Mouse (Mus musculus) erythroblast, embryonic 14.5 days (primary cell): ENCODE data around the gene Oxct2a. TPM values are rescaled to one million over a fixed set of nuclear protein-coding genes. Genes with fewer than 3 reads are reported as not detected.
"Not testable (repeated sequence)": the region's sequence is repeated elsewhere in the genome, so short reads cannot be mapped to it uniquely, and the experiment has no call there.

Source experiments
- H3K27me3 ChIP-seq: 2 replicates; pipeline ENCODE4 v1.6.1; 2012; ENCODE audit warnings: inconsistent platforms; ENCODE audit not compliant: control insufficient read depth
- H3K36me3 ChIP-seq: 2 replicates; pipeline ENCODE4 v1.6.1; 2012; ENCODE audit warnings: mild to moderate bottlenecking, inconsistent platforms; ENCODE audit not compliant: control insufficient read depth
- H3K4me1 ChIP-seq: 2 replicates; pipeline ENCODE4 v1.6.1; 2012; ENCODE audit warnings: inconsistent platforms; ENCODE audit not compliant: control insufficient read depth
- H3K4me3 ChIP-seq: replicated peaks from 2 replicates; pipeline ENCODE3; 2012; ENCODE audit warnings: moderate library complexity, mild to moderate bottlenecking, inconsistent platforms
- H3K9me3 ChIP-seq: 2 replicates; pipeline ENCODE4 v1.6.1; 2012; ENCODE audit warnings: low read length, inconsistent platforms, mixed read lengths; ENCODE audit not compliant: control insufficient read depth
- GATA1 ChIP-seq: IDR thresholded peaks from 2 replicates; pipeline ENCODE4 v1.6.1; 2012; ENCODE audit warnings: low read length, inconsistent platforms, mixed read lengths
- TAL1 ChIP-seq: IDR thresholded peaks from 3 replicates; pipeline ENCODE4 v1.6.1; 2012; ENCODE audit warnings: low read length, inconsistent platforms, mixed read lengths
- polyA plus RNA-seq: library from polyadenylated mRNA; stranded (reverse); fragments of >175 nt; gene quantifications from 2 replicates; pipeline ENCODE4 v1.2.3, GENCODE M21; 2012

Gene Oxct2a
- polyA plus RNA-seq, 1 experiment, result not detected

DNA sequence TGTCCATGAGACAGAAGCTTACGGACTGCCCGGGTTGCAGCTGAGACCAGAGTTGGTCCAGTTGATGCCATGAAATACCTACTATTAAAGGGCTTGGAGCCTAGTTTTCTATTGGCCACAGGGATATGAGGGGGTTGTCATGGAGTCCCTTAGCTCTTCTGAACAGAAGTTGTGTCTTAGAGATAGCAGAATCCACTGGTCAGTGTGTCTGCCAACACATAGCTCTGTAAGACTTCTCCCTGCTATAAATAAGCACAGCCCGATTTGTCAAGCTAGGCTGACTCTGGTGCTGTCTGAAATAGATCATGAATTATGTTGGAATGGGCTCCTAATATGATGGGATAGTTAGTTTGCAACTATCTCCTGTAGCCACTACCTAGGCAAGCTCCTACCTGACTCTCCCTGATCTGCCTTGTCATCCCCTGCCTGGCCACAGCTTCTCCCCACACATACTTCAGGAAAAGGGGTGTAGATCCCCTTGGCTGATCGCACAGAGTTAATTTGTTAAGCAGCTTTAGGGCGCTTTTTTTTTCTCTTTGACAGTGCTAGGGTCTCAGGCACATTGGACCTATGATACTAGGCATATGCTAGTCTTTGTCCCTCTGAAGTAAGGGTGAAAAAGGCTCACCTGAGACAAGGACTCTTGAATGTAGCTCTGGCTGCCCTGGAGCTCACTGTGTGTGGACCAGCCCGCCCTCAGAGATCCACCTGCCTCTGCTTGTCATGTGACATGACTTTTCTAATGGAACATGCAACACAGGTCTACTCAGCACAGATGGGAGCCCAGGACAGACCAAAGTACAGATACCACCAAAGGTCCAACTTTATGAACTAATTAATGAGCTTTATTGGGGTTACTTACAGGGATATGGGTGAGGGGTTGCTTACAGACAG lies 38.5 kb downstream of the Oxct2a start:
- no peaks in the 10 kb centered on the region; the same call in 1 of the 2 replicates for H3K27me3 ChIP-seq
- peaks cover 8% of the 10 kb centered on the region for H3K9me3 ChIP-seq
- peak overlapping the region; percentile 66 for H3K4me3 ChIP-seq
- no peak for TF ChIP-seq TAL1
- TF ChIP-seq GATA1, result no peak
- H3K4me1 ChIP-seq, result peaks cover 64% of the 10 kb centered on the region
- peaks cover 65% of the 10 kb centered on the region for H3K36me3 ChIP-seq

DNA sequence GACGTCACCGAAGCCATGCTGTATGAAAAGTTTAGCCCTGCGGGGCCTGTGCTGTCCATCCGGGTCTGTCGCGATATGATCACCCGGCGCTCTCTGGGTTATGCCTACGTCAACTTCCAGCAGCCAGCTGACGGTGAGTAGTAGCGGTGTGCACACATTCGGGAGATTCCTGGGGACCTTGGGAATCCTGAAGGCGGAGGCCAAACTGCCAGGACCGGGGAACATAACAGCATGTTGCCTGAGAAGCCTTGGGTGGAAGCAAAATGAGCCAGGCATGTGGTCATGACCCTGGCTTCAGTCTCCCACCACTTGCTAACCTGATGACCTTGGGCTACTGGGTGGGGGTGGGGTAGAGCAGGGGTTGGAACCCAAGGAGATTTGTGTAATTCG lies 39.8 kb downstream of the Oxct2a start:
- Histone ChIP-seq H3K36me3 (peaks cover 52% of the 10 kb centered on the region), H3K4me3 (peak overlapping the region; percentile 66), H3K4me1 (peaks cover 57% of the 10 kb centered on the region)
- not testable (repeated sequence) for H3K27me3 ChIP-seq, H3K9me3 ChIP-seq

DNA sequence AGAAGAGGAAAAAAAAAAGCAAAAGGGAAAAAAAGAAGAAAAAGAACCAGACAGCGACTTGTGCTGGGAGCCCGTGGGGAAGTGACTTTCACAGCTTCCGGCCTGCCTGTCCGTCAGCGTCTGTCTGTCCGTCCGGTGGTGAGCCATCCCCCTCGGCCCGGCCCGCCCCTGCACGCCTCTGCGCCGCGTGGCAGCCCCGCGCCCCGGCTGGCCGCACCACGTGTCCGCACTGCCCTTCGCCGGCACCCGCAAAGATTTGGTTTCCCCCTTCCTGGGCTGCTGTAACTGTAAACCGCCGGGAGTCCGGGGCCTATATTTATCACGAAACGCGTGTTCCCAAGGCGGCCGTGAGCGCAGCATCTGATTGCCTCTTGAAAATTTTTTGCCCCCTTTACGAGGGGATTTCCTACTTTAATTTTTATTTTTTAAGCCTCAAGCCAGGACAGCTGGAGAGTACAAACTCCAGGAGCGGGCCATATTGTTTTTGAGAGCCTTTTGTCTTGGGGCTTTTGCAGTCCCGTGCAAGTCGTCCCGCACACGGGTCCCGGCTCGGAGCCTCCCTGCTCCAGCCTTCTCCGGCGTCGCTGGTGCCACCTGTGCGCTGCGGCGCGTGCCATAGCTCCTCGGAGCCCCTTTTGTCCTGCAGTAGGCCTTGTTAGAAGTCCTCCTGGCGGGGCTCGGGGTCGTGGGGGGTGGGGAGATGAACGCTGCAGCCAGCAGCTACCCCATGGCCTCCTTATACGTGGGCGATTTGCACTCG lies 40.3 kb downstream of the Oxct2a start:
- peaks cover 46% of the 10 kb centered on the region for H3K36me3 ChIP-seq
- peaks cover 52% of the 10 kb centered on the region for H3K4me1 ChIP-seq
- H3K27me3 ChIP-seq, H3K9me3 ChIP-seq: not testable (repeated sequence)
- H3K4me3 ChIP-seq, result peak overlapping the region; percentile 67

DNA sequence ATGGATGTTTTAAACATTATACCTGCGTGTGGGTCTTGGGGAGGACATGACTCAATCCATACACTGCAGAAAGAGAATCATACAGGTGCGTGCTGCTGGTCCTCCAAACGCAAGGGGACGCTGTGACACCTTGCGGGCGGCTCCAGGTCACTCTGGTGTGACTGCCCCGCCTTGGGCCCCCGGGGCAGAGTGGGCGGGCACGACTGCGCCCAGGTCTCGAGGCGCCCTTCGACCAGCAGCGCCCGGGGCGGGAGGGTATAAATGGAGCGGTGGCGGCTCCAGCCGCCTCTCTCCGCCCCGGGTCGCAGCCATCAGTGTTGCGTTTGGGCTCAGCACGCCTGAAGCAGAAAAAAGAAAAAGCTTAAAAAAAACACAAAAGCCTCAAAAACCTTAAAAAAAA lies 40.9 kb downstream of the Oxct2a start:
- Histone ChIP-seq H3K9me3 (no peaks in the 10 kb centered on the region), H3K4me3 (peak overlapping the region; percentile 67), H3K36me3 (peaks cover 40% of the 10 kb centered on the region), H3K27me3 (no peaks in the 10 kb centered on the region), H3K4me1 (peaks cover 46% of the 10 kb centered on the region)
- no peak for TF ChIP-seq GATA1
- no peak for TF ChIP-seq TAL1

DNA sequence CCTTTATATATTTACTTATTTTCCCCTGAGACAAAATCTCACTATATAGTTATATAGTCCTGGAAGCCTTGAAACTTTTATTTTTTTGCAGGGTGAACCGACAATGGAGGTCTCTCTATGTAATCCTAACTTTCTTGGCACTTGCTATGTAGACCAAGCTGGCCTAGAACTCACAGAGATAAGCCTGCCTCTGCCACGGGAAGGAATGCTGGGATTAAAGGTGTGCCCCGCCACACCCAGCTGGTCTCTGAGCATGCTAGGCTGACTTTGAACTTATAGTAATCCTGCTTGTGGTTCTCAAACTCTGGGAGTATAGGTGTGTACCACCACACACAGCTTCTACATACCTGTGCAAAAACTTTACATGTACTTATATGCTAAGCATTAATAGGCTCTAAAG lies 43.3 kb downstream of the Oxct2a start:
- no peaks in the 10 kb centered on the region for H3K9me3 ChIP-seq
- H3K4me1 ChIP-seq, result peaks cover 28% of the 10 kb centered on the region
- H3K27me3 ChIP-seq, result peaks cover 7% of the 10 kb centered on the region
- peaks cover 16% of the 10 kb centered on the region for H3K36me3 ChIP-seq
- TF ChIP-seq TAL1 (no peak), GATA1 (no peak)
- H3K4me3 ChIP-seq, result no peak overlapping the region

Other genes with a start within 250 kb of the Oxct2a start
- gene Bmp8b, start 218.5 kb downstream of the Oxct2a start, polyA plus RNA-seq, result not detected in 2 replicates
- not detected in 2 replicates for gene Oxct2b, start 207.4 kb downstream of the Oxct2a start, polyA plus RNA-seq
- gene Ppie, start 183.7 kb downstream of the Oxct2a start, polyA plus RNA-seq, result 0.44 and 0.53 TPM in 2 replicates
- gene Hpcal4, start 140.4 kb downstream of the Oxct2a start, polyA plus RNA-seq, result not detected in 2 replicates
- gene Nt5c1a, start 122.1 kb downstream of the Oxct2a start, polyA plus RNA-seq, result not detected in 2 replicates
- not detected in 2 replicates for gene Heyl, start 90.1 kb downstream of the Oxct2a start, polyA plus RNA-seq
- 693 and 748 TPM in 2 replicates for gene Pabpc4, start 61.3 kb downstream of the Oxct2a start, polyA plus RNA-seq
- not detected in 2 replicates for gene Bmp8a, start 19.6 kb upstream of the Oxct2a start, polyA plus RNA-seq